Mouse (Mus musculus) myocyte (in vitro differentiated cells): ENCODE results near the gene Crispld2. TPM values are rescaled to one million over a fixed set of nuclear protein-coding genes. Genes with fewer than 3 reads are reported as not detected.
A peak's percentile ranks its signal among the peaks of the same experiment; 100 is the strongest.

ENCODE experiments used
- H3K27me3 ChIP-seq: one replicate; pipeline ENCODE4 v1.6.1; 2011; ENCODE audit not compliant: control insufficient read depth, insufficient read depth, insufficient read length
- H3K36me3 ChIP-seq: one replicate; pipeline ENCODE4 v1.6.1; 2011; ENCODE audit not compliant: control insufficient read depth, insufficient read depth
- H3K4me2 ChIP-seq: one replicate; pipeline ENCODE4 v1.6.1; 2011; ENCODE audit warnings: low read depth, control low read depth
- H3K4me3 ChIP-seq: one replicate; pipeline ENCODE4 v1.5.1; 2011; ENCODE audit warnings: mild to moderate bottlenecking, control low read depth, moderate library complexity
- H3K79me2 ChIP-seq: one replicate; pipeline ENCODE4 v1.6.1; 2011; ENCODE audit not compliant: control insufficient read depth, insufficient read depth
- H3ac ChIP-seq: one replicate; pipeline ENCODE4 v1.6.1; 2011; ENCODE audit not compliant: control insufficient read depth, insufficient read length
- CEBPB ChIP-seq: IDR thresholded peaks from 2 replicates; pipeline ENCODE4 v1.6.1; 2011; ENCODE audit warnings: mild to moderate bottlenecking, moderate library complexity; ENCODE audit not compliant: poor library complexity, insufficient read depth, severe bottlenecking
- E2F4 ChIP-seq: IDR thresholded peaks from one replicate; pipeline ENCODE4 v1.6.1; 2011; ENCODE audit warnings: mild to moderate bottlenecking, control low read depth, moderate library complexity; ENCODE audit not compliant: insufficient read depth
- MAX ChIP-seq: IDR thresholded peaks from one replicate; pipeline ENCODE4 v1.6.1; 2011; ENCODE audit warnings: low read depth, mild to moderate bottlenecking, control low read depth
- MYOD1 ChIP-seq, 3 experiments: IDR thresholded peaks; one replicate each; pipeline ENCODE4 v1.6.1; 2011; ENCODE audit warnings: control low read depth in 2 of 3, low read depth in 2 of 3, mild to moderate bottlenecking in 2 of 3, moderate library complexity in 1 of 3; ENCODE audit not compliant: insufficient read length in 2 of 3, control insufficient read depth in 1 of 3
- MYOG ChIP-seq, 3 experiments: IDR thresholded peaks; one replicate each; pipeline ENCODE4 v1.6.1; 2011; ENCODE audit warnings: control low read depth in 2 of 3, low read depth in 2 of 3, mild to moderate bottlenecking in 2 of 3; ENCODE audit not compliant: insufficient read length in 2 of 3, control insufficient read depth in 1 of 3, insufficient read depth in 1 of 3
- POLR2A ChIP-seq: IDR thresholded peaks from one replicate; pipeline ENCODE4 v1.6.1; 2011; ENCODE audit warnings: low read depth, mild to moderate bottlenecking, control low read depth, moderate library complexity; ENCODE audit not compliant: insufficient read length
- POLR2AphosphoS2 ChIP-seq: IDR thresholded peaks from one replicate; pipeline ENCODE4 v1.6.1; 2011; ENCODE audit warnings: low read depth, control low read depth; ENCODE audit not compliant: insufficient read length
- REST ChIP-seq: IDR thresholded peaks from one replicate; pipeline ENCODE4 v1.6.1; 2011; ENCODE audit warnings: mild to moderate bottlenecking, control low read depth, moderate library complexity; ENCODE audit not compliant: insufficient read depth, insufficient read length
- SRF ChIP-seq: IDR thresholded peaks from one replicate; pipeline ENCODE4 v1.6.1; 2011; ENCODE audit warnings: low read depth; ENCODE audit not compliant: control insufficient read depth, insufficient read length
- TCF12 ChIP-seq: IDR thresholded peaks from one replicate; pipeline ENCODE4 v1.6.1; 2011; ENCODE audit warnings: mild to moderate bottlenecking, control low read depth; ENCODE audit not compliant: poor library complexity, insufficient read depth, severe bottlenecking
- TCF3 ChIP-seq: IDR thresholded peaks from one replicate; pipeline ENCODE4 v1.6.1; 2011; ENCODE audit warnings: low read depth, control low read depth; ENCODE audit not compliant: insufficient read length
- USF1 ChIP-seq: IDR thresholded peaks from one replicate; pipeline ENCODE4 v1.6.1; 2011; ENCODE audit warnings: low read depth, mild to moderate bottlenecking, control low read depth, moderate library complexity
- polyA plus RNA-seq: library from polyadenylated mRNA; unstranded; fragments of >200 nt; fragmentation: generic; extraction: Trizol; gene quantifications from one replicate; pipeline ENCODE4 v1.2.1, GENCODE M21; 2012; ENCODE audit warnings: missing spikeins

Gene Crispld2
- polyA plus RNA-seq, 1 experiment: 0.07 TPM

DNA sequence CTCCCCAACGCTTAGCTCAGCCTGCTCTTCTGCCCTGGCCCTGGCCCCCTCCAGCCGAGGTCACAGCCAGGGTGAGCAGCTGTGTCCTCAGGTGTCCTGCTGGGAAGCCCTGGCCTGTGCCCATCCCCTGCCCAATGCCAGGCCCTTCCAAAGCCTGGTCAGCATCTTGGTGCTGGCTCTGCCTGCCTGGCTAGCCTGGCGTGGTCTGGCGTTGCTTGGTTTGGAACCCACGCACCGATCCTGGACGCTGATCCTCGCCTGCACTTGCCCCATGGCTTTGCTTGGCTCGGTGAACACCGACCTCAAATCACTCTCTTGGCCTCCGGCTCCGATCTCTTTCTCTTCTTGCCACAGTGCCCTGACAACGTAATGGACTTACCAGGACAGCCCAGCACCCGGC lies 70.5 kb downstream of the Crispld2 start:
- Histone ChIP-seq H3K79me2 (no peaks in the 10 kb centered on the region), H3K27me3 (peaks cover 5% of the 10 kb centered on the region), H3K36me3 (no peaks in the 10 kb centered on the region), H3ac (no peak overlapping the region), H3K4me3 (no peak overlapping the region), H3K4me2 (no peak overlapping the region)
- TF ChIP-seq MYOG (IDR thresholded peaks at IDR 0.05; ENCODE audit: control insufficient read depth in 1 of 3, insufficient read depth in 1 of 3, insufficient read length in 2 of 3, low read depth in 2 of 3) (peak in 1 of 3 experiments; percentile 45), E2F4 (no peak)

DNA sequence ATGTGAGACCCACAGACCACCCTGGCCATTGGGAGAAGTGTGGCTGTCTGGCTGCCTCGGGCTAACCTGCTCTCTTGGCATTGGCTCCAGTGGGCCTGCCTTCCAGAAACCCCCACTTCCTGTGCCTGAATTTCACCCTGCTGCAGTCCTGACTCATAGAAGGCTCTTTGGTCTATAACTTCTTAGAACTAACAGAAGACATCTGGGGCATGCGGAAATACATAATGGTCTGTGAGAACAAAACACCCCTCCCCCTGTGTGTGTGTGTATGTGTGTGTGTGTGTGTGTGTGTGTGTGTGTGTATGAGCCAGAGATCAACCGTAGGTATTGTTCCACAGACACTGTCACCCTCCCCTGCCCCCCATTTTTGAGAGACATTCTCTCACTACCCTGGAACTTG lies 71.1 kb downstream of the Crispld2 start:
- H3K79me2 ChIP-seq: no peaks in the 10 kb centered on the region
- peaks cover 5% of the 10 kb centered on the region for H3K27me3 ChIP-seq
- H3K36me3 ChIP-seq: no peaks in the 10 kb centered on the region
- no peak for TF ChIP-seq CEBPB
- no peak for TF ChIP-seq TCF3
- no peak for TF ChIP-seq USF1
- no peak for TF ChIP-seq E2F4
- no peak for TF ChIP-seq POLR2A
- no peak for TF ChIP-seq POLR2AphosphoS2
- no peak for TF ChIP-seq MYOD1 (IDR thresholded peaks at IDR 0.05; ENCODE audit: control insufficient read depth in 1 of 3, insufficient read length in 2 of 3, low read depth in 2 of 3)
- no peak for TF ChIP-seq SRF
- TF ChIP-seq MAX: no peak
- no peak for TF ChIP-seq TCF12
- TF ChIP-seq MYOG (IDR thresholded peaks at IDR 0.05; ENCODE audit: control insufficient read depth in 1 of 3, insufficient read depth in 1 of 3, insufficient read length in 2 of 3, low read depth in 2 of 3): no peak
- TF ChIP-seq REST: no peak
- H3ac ChIP-seq: no peak overlapping the region
- H3K4me3 ChIP-seq: no peak overlapping the region
- H3K4me2 ChIP-seq: no peak overlapping the region

DNA sequence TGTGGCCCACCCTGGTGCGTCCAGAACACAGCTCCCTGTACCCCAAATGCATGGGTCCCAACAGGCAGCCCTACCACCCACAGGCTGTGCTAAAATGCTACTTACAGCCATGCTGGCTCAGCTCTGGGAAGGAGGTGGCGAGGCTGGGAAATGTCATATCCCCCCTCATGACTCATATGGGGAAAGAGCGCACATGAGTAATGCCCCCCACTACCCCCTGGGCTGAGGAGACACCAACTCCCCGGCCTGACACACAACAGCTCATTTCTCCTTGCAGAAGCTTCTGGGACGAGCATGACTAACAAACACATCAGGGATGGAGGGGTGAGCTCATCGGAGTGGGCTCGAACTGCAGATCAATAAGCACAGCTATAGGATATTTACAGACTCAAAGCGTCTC lies 73.4 kb downstream of the Crispld2 start:
- H3K4me2 ChIP-seq: no peak overlapping the region
- peaks cover 4% of the 10 kb centered on the region for H3K27me3 ChIP-seq
- no peaks in the 10 kb centered on the region for H3K36me3 ChIP-seq
- TF ChIP-seq POLR2A (no peak), USF1 (no peak)
- H3K79me2 ChIP-seq: no peaks in the 10 kb centered on the region
- H3K4me3 ChIP-seq: no peak overlapping the region
- no peak overlapping the region for H3ac ChIP-seq

DNA sequence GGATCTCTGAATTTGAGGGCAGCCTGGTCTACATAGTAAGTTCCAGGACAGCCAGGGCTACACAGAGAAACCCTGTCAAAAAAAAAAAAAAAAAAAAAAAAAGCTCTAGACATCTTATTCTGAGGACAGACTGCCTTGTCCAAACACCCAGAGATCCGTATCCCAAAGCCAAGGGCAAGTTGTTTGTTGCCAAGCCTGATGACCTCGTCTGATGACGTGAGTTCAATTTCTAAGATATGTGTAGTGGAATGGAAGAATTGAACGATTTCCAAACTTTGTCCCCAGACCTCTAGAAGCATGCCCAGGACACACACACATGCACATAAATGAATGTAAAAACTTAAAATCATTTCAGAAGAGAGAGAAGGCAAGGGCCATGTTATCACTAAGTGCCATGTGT lies 74.0 kb downstream of the Crispld2 start:
- TF ChIP-seq POLR2A (no peak), MYOG (IDR thresholded peaks at IDR 0.05; ENCODE audit: control insufficient read depth in 1 of 3, insufficient read depth in 1 of 3, insufficient read length in 2 of 3, low read depth in 2 of 3) (no peak), SRF (no peak), E2F4 (no peak), TCF3 (no peak), MYOD1 (IDR thresholded peaks at IDR 0.05; ENCODE audit: control insufficient read depth in 1 of 3, insufficient read length in 2 of 3, low read depth in 2 of 3) (no peak), CEBPB (no peak)
- Histone ChIP-seq H3K27me3 (no peaks in the 10 kb centered on the region), H3K36me3 (no peaks in the 10 kb centered on the region)

DNA sequence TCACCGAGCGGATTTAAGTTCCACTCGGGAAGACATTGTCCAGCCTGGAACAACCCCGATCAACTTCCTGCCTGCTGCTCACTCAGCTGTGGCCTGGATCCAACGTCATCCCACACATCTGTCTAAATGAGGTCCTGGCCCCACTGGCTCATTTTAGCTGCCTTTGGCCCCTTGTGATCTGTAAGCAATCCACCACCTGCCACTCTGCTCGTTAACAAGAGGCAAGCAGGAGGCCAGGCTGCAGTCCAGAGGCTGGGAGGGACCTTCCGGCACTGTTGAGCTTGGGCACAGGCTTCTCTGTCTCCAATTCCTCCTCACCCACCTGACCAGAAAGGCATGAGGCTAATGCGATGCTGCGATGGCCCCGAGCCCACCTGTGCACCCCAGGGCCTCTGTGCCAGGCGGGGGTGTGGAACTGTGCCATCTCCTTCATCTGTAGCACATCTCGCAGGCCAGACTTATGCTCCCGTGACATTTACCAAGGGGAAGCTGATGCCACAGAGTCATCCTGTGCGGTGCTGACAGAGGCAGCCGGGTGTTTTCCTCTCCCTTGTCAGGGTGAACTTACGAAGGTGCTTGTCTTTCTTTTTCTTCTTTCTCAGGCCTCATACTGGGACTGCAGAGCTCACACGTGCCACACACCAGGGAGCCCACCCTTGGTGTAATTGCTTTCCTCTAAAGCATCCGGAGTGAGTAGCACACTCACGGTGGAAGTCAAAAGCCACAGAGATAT lies 75.9 kb downstream of the Crispld2 start:
- H3K4me3 ChIP-seq: no peak overlapping the region
- no peaks in the 10 kb centered on the region for H3K36me3 ChIP-seq
- H3K79me2 ChIP-seq: no peaks in the 10 kb centered on the region
- H3K4me2 ChIP-seq: no peak overlapping the region
- TF ChIP-seq MYOG (IDR thresholded peaks at IDR 0.05; ENCODE audit: control insufficient read depth in 1 of 3, insufficient read depth in 1 of 3, insufficient read length in 2 of 3, low read depth in 2 of 3) (peak in 1 of 3 experiments; percentile 19), MAX (no peak), MYOD1 (IDR thresholded peaks at IDR 0.05; ENCODE audit: control insufficient read depth in 1 of 3, insufficient read length in 2 of 3, low read depth in 2 of 3) (peak; percentile 29 to 63 (median 49))
- H3ac ChIP-seq: no peak overlapping the region
- no peaks in the 10 kb centered on the region for H3K27me3 ChIP-seq

More for the DNA sequence above, 74.0 kb downstream of the Crispld2 start:
- no peak overlapping the region for H3ac ChIP-seq
- no peak overlapping the region for H3K4me3 ChIP-seq
- no peak overlapping the region for H3K4me2 ChIP-seq
- H3K79me2 ChIP-seq: no peaks in the 10 kb centered on the region

DNA sequence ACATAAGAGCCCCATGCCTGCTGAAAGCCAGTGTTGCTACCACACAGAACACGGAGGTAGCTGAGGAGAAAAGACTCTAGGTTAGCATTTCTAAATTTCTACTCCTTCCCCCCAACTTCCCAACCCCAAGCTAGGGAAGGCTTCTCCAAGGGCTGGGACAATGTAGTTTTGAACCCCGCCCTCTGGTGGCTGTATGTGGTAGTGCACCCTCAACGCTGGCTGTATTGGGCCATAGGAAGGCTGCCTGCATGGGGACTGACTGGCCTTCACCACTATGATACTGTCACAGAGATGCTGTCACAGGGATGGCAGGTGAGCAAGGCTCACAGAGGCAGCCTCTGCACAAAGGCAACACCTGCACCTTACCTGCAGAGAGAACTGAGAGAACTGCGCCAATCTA lies 79.4 kb downstream of the Crispld2 start:
- Histone ChIP-seq H3K4me3 (no peak overlapping the region), H3ac (no peak overlapping the region), H3K79me2 (no peaks in the 10 kb centered on the region), H3K4me2 (no peak overlapping the region), H3K36me3 (no peaks in the 10 kb centered on the region), H3K27me3 (no peaks in the 10 kb centered on the region)
- TF ChIP-seq SRF: no peak
- TF ChIP-seq MYOD1 (IDR thresholded peaks at IDR 0.05; ENCODE audit: control insufficient read depth in 1 of 3, insufficient read length in 2 of 3, low read depth in 2 of 3): no peak
- TF ChIP-seq CEBPB: no peak
- TF ChIP-seq POLR2A: no peak
- no peak for TF ChIP-seq TCF12
- no peak for TF ChIP-seq POLR2AphosphoS2
